In genomic region chr16:17496499-17497305, GRCm38 (mm10) we compare ENCODE assay signal across 8 mouse cellular contexts. TPM values are rescaled to one million over a fixed set of nuclear protein-coding genes. Genes with fewer than 3 reads are reported as not detected.
DNase-seq lines count a peak whose midpoint lies in the region; ATAC-seq lines count a peak whose summit lies in the region.

No protein-coding gene starts in this region.

- 83% methylated on average over 2 of the region's 2 CpGs for WGBS in forebrain, embryonic 10.5 days
- 76% methylated on average over 2 of the region's 2 CpGs for WGBS in forebrain, embryonic 11.5 days
- 43% methylated on average over 2 of the region's 2 CpGs for WGBS in embryonic facial prominence, embryonic 13.5 days
- WGBS in hindbrain, embryonic 16.5 days = 45% methylated on average over 2 of the region's 2 CpGs

- H3K4me2 ChIP-seq in forebrain, embryonic 11.5 days (ENCODE audit: low read depth, low read length, severe bottlenecking) = no peak overlapping the region
- no peak overlapping the region for H3K4me2 ChIP-seq in embryonic facial prominence, embryonic 13.5 days
- H3K4me2 ChIP-seq in hindbrain, embryonic 16.5 days (ENCODE audit: low read length) = no peak overlapping the region

- H3K9ac ChIP-seq in forebrain, embryonic 11.5 days (ENCODE audit: low read length) = no peak overlapping the region
- H3K9ac ChIP-seq in embryonic facial prominence, embryonic 13.5 days = peak overlapping the region; percentile 7; the same call in 1 of the 2 replicates
- H3K9ac ChIP-seq in hindbrain, embryonic 16.5 days (ENCODE audit: low read depth, low read length) = no peak overlapping the region

- H3K36me3 ChIP-seq in forebrain, embryonic 10.5 days (replicated peaks) = no peaks in the 10 kb centered on the region
- H3K36me3 ChIP-seq in forebrain, embryonic 11.5 days (ENCODE audit: control insufficient read depth, insufficient read depth, low read length) = no peaks in the 10 kb centered on the region
- no peaks in the 10 kb centered on the region for H3K36me3 ChIP-seq in embryonic facial prominence, embryonic 13.5 days
- no peaks in the 10 kb centered on the region for H3K36me3 ChIP-seq in hindbrain, embryonic 16.5 days (ENCODE audit: control insufficient read depth, insufficient read depth, low read length)

- H3K9me3 ChIP-seq in forebrain, embryonic 10.5 days = no peaks in the 10 kb centered on the region
- H3K9me3 ChIP-seq in forebrain, embryonic 11.5 days (ENCODE audit: control insufficient read depth, low read length) = no peaks in the 10 kb centered on the region
- H3K9me3 ChIP-seq in embryonic facial prominence, embryonic 13.5 days = no peaks in the 10 kb centered on the region
- no peaks in the 10 kb centered on the region for H3K9me3 ChIP-seq in hindbrain, embryonic 16.5 days (ENCODE audit: control insufficient read depth, low read length)

- peak overlapping the region; percentile 12 for H3K27ac ChIP-seq in forebrain, embryonic 10.5 days
- H3K27ac ChIP-seq in forebrain, embryonic 11.5 days (ENCODE audit: low read depth, low read length) = no peak overlapping the region
- no peak overlapping the region for H3K27ac ChIP-seq in embryonic facial prominence, embryonic 13.5 days
- H3K27ac ChIP-seq in hindbrain, embryonic 16.5 days (ENCODE audit: low read depth, low read length) = peak overlapping the region; percentile 30; the same call in 1 of the 2 replicates

- DNase-seq in forebrain, embryonic 10.5 days (ENCODE audit: extremely low spot score, low spot score) = no peak
- DNase-seq in forebrain, embryonic 11.5 days (ENCODE audit: low spot score) = no peak
- peak; percentile 64 for DNase-seq in MN1 (ENCODE audit: low spot score)
- peak; percentile 86 to 90 for DNase-seq in left cerebral cortex, adult 9 months (ENCODE audit: low spot score in 2 of 2)
- DNase-seq in right cerebral cortex, adult 2 months (ENCODE audit: low spot score in 2 of 2) = peak; percentile 85 to 94

- H3K4me3 ChIP-seq in forebrain, embryonic 10.5 days = no peak overlapping the region
- no peak overlapping the region for H3K4me3 ChIP-seq in forebrain, embryonic 11.5 days (ENCODE audit: low read depth, low read length)
- H3K4me3 ChIP-seq in embryonic facial prominence, embryonic 13.5 days = no peak overlapping the region
- no peak overlapping the region for H3K4me3 ChIP-seq in hindbrain, embryonic 16.5 days (ENCODE audit: low read length)

- H3K27me3 ChIP-seq in forebrain, embryonic 10.5 days (ENCODE audit: poor library complexity, severe bottlenecking) = peaks cover 5% of the 10 kb centered on the region
- no peaks in the 10 kb centered on the region for H3K27me3 ChIP-seq in forebrain, embryonic 11.5 days (ENCODE audit: control insufficient read depth, insufficient read depth, low read length)
- no peaks in the 10 kb centered on the region for H3K27me3 ChIP-seq in embryonic facial prominence, embryonic 13.5 days
- H3K27me3 ChIP-seq in hindbrain, embryonic 16.5 days (replicated peaks; ENCODE audit: control insufficient read depth, insufficient read depth, low read length) = no peaks in the 10 kb centered on the region; the same call in 1 of the 2 replicates

- no peak for ATAC-seq in forebrain, embryonic 11.5 days (replicated peaks; ENCODE audit: low FRiP score)
- no peak for ATAC-seq in embryonic facial prominence, embryonic 13.5 days (ENCODE audit: insufficient number of reproducible peaks, insufficient read depth, low FRiP score, low TSS enrichment, low read depth)
- ATAC-seq in hindbrain, embryonic 16.5 days = 0 out of 2 replicates have a peak, but pooled peaks have one; percentile 25
- no peak for ATAC-seq in inflammation-experienced regulatory T-cells, adult 6 months

- peaks cover 25% of the 10 kb centered on the region for H3K4me1 ChIP-seq in forebrain, embryonic 10.5 days
- H3K4me1 ChIP-seq in forebrain, embryonic 11.5 days (replicated peaks; ENCODE audit: control insufficient read depth, insufficient read depth, low read length) = no peaks in the 10 kb centered on the region; the same call in 1 of the 2 replicates
- H3K4me1 ChIP-seq in embryonic facial prominence, embryonic 13.5 days = peaks cover 7% of the 10 kb centered on the region
- peaks cover 13% of the 10 kb centered on the region for H3K4me1 ChIP-seq in hindbrain, embryonic 16.5 days (ENCODE audit: control insufficient read depth, insufficient read depth, low read depth, low read length)

RNA-seq across cellular contexts. Expression of gene Aifm3, which starts 7.3 kb away (rescaled TPM):
- polyA plus RNA-seq in forebrain, embryonic 10.5 days (2016; fragmentation: Nextera tagmentation; extraction: Ambion mirVana) = 1.3 and 2.8 TPM in 2 replicates
- polyA plus RNA-seq in forebrain, embryonic 11.5 days (2014; fragmentation: Nextera tagmentation; extraction: Ambion mirVana) = 3.2 and 3.8 TPM in 2 replicates
- polyA plus RNA-seq in embryonic facial prominence, embryonic 13.5 days (2015; fragmentation: Nextera tagmentation; extraction: Ambion mirVana) = 1.1 and 2.0 TPM in 2 replicates
- 13.4 and 14.8 TPM in 2 replicates for polyA plus RNA-seq in hindbrain, embryonic 16.5 days (2015; fragmentation: Nextera tagmentation; extraction: Ambion mirVana)
- polyA plus RNA-seq in inflammation-experienced regulatory T-cells, adult 6 months (2017; shearing (Covaris generic)) = not detected

RNA-seq across cellular contexts. Expression of gene Lztr1, which starts 11.8 kb away (rescaled TPM):
- 78.1 and 92.3 TPM in 2 replicates for polyA plus RNA-seq in forebrain, embryonic 10.5 days (2016; fragmentation: Nextera tagmentation; extraction: Ambion mirVana)
- 97.5 and 106 TPM in 2 replicates for polyA plus RNA-seq in forebrain, embryonic 11.5 days (2014; fragmentation: Nextera tagmentation; extraction: Ambion mirVana)
- polyA plus RNA-seq in embryonic facial prominence, embryonic 13.5 days (2015; fragmentation: Nextera tagmentation; extraction: Ambion mirVana) = 98.5 and 119 TPM in 2 replicates
- polyA plus RNA-seq in hindbrain, embryonic 16.5 days (2015; fragmentation: Nextera tagmentation; extraction: Ambion mirVana) = 140 and 149 TPM in 2 replicates
- polyA plus RNA-seq in inflammation-experienced regulatory T-cells, adult 6 months (2017; shearing (Covaris generic)) = 10 to 100 TPM; 41.0 to 66.9 (median 51.0) TPM

RNA-seq across cellular contexts. Expression of gene Thap7, which starts 34.2 kb away (rescaled TPM):
- polyA plus RNA-seq in forebrain, embryonic 10.5 days (2016; fragmentation: Nextera tagmentation; extraction: Ambion mirVana) = 51.7 and 53.4 TPM in 2 replicates
- 50.2 and 55.6 TPM in 2 replicates for polyA plus RNA-seq in forebrain, embryonic 11.5 days (2014; fragmentation: Nextera tagmentation; extraction: Ambion mirVana)
- 72.5 and 75.2 TPM in 2 replicates for polyA plus RNA-seq in embryonic facial prominence, embryonic 13.5 days (2015; fragmentation: Nextera tagmentation; extraction: Ambion mirVana)
- polyA plus RNA-seq in hindbrain, embryonic 16.5 days (2015; fragmentation: Nextera tagmentation; extraction: Ambion mirVana) = 65.1 and 65.8 TPM in 2 replicates
- polyA plus RNA-seq in inflammation-experienced regulatory T-cells, adult 6 months (2017; shearing (Covaris generic)) = 10 to 100 TPM; 58.2 to 74.8 (median 67.4) TPM

RNA-seq across cellular contexts. Expression of gene Crkl, which starts 44.9 kb away (rescaled TPM):
- 72.9 and 73.4 TPM in 2 replicates for polyA plus RNA-seq in forebrain, embryonic 10.5 days (2016; fragmentation: Nextera tagmentation; extraction: Ambion mirVana)
- 96.7 and 102 TPM in 2 replicates for polyA plus RNA-seq in forebrain, embryonic 11.5 days (2014; fragmentation: Nextera tagmentation; extraction: Ambion mirVana)
- 83.3 and 84.3 TPM in 2 replicates for polyA plus RNA-seq in embryonic facial prominence, embryonic 13.5 days (2015; fragmentation: Nextera tagmentation; extraction: Ambion mirVana)
- 74.3 and 74.6 TPM in 2 replicates for polyA plus RNA-seq in hindbrain, embryonic 16.5 days (2015; fragmentation: Nextera tagmentation; extraction: Ambion mirVana)
- polyA plus RNA-seq in inflammation-experienced regulatory T-cells, adult 6 months (2017; shearing (Covaris generic)) = 10 to 100 TPM; 18.5 to 26.2 (median 19.8) TPM

Comparison
In these comparisons a context has a peak if more than half of its experiments do, and no peak if none do; other contexts are left out.
1. H3K27ac ChIP-seq: peak in forebrain, embryonic 10.5 days (single experiment) and hindbrain, embryonic 16.5 days (single experiment); none in forebrain, embryonic 11.5 days (single experiment) and embryonic facial prominence, embryonic 13.5 days (single experiment).
2. DNase-seq: peak in MN1 (single experiment), left cerebral cortex, adult 9 months (2 of 2) and right cerebral cortex, adult 2 months (2 of 2); none in forebrain, embryonic 10.5 days (single experiment) and forebrain, embryonic 11.5 days (single experiment).